Mouse (Mus musculus) MEL (cell line): ENCODE data around the gene C330007P06Rik. TPM values are rescaled to one million over a fixed set of nuclear protein-coding genes. Genes with fewer than 3 reads are reported as not detected.

Source experiments
- polyA plus RNA-seq, 2 experiments: library from polyadenylated mRNA; stranded (reverse) in 1 of 2; unstranded in 1 of 2; fragments of >175 nt in 1 of 2; fragments of >200 nt in 1 of 2; gene quantifications; 2 replicates each; pipeline versions ENCODE4 v1.2.1 to v1.2.4; 2012; ENCODE audit warnings: low replicate concordance in 2 of 2, low read depth in 1 of 2; ENCODE audit not compliant: insufficient read length in 2 of 2, insufficient read depth in 1 of 2, missing spikeins in 1 of 2
- total RNA-seq: library from RNA; depleted of rRNA; stranded (reverse); fragments of 300-350 nt; gene quantifications from 2 replicates; pipeline ENCODE4 v1.2.3, GENCODE M21; 2012; rRNA removed

The C330007P06Rik gene
- total and polyA plus RNA-seq, 3 experiments = 15.1 to 17.1 TPM; not detected in 1

Other genes starting within 250 kb of the C330007P06Rik start
- gene Akap17b, start 228.7 kb downstream of the C330007P06Rik start, total RNA-seq = 1.3 TPM in 2 replicates
- gene Akap17b, start 228.7 kb downstream of the C330007P06Rik start, polyA plus RNA-seq = 1 to 10 TPM in 1 of 2 experiments, not detected in 1; 1.6 TPM
- 1.4 and 2.7 TPM in 2 replicates for gene Slc25a43, start 130.5 kb downstream of the C330007P06Rik start, total RNA-seq
- gene Slc25a43, start 130.5 kb downstream of the C330007P06Rik start, polyA plus RNA-seq = 1 to 10 TPM in 1 of 2 experiments, not detected in 1; 8.3 TPM
- 704 and 776 TPM in 2 replicates for gene Slc25a5, start 78.5 kb downstream of the C330007P06Rik start, total RNA-seq
- gene Slc25a5, start 78.5 kb downstream of the C330007P06Rik start, polyA plus RNA-seq = 1,000 to 10,000 TPM in 1 of 2 experiments, 100 to 1,000 TPM in 1; 263 to 1,006 TPM
- 34.0 and 39.3 TPM in 2 replicates for gene Ube2a, start 211 bp downstream of the C330007P06Rik start, total RNA-seq
- 100 to 1,000 TPM; 105 to 971 TPM for gene Ube2a, start 211 bp downstream of the C330007P06Rik start, polyA plus RNA-seq
- 9.2 and 9.5 TPM in 2 replicates for gene Nkrf, start 28.8 kb upstream of the C330007P06Rik start, total RNA-seq
- gene Nkrf, start 28.8 kb upstream of the C330007P06Rik start, polyA plus RNA-seq = 10 to 100 TPM; 14.1 to 59.3 TPM
- gene Sept6, start 117.7 kb upstream of the C330007P06Rik start, total RNA-seq = 16.5 and 23.4 TPM in 2 replicates
- gene Sept6, start 117.7 kb upstream of the C330007P06Rik start, polyA plus RNA-seq = 10 to 100 TPM in 1 of 2 experiments, not detected in 1; 37.8 TPM
- not detected in 2 replicates for gene Sowahd, start 174.7 kb upstream of the C330007P06Rik start, total RNA-seq
- not detected for gene Sowahd, start 174.7 kb upstream of the C330007P06Rik start, polyA plus RNA-seq
- 1,123 and 1,279 TPM in 2 replicates for gene Rpl39, start 211.3 kb upstream of the C330007P06Rik start, total RNA-seq
- 1,000 to 10,000 TPM in 1 of 2 experiments, not detected in 1; 1,063 TPM for gene Rpl39, start 211.3 kb upstream of the C330007P06Rik start, polyA plus RNA-seq
- 13.0 and 14.0 TPM in 2 replicates for gene Upf3b, start 236.2 kb upstream of the C330007P06Rik start, total RNA-seq
- 10 to 100 TPM in 1 of 2 experiments, not detected in 1; 25.0 TPM for gene Upf3b, start 236.2 kb upstream of the C330007P06Rik start, polyA plus RNA-seq